Mouse (Mus musculus) B cell, adult (primary cell): ENCODE measurements around the gene Olfr1393. TPM values are rescaled to one million over a fixed set of nuclear protein-coding genes. Genes with fewer than 3 reads are reported as not detected.

Experiments
- total RNA-seq: library from RNA; stranded (reverse); gene quantifications from 4 replicates; pipeline ENCODE4 v1.2.4, GENCODE M21; 2023; ENCODE audit not compliant: inconsistent age

Olfr1393 gene
- 0.61 to 1.9 TPM (median 1.0 TPM) in 4 replicates for total RNA-seq

DNA sequence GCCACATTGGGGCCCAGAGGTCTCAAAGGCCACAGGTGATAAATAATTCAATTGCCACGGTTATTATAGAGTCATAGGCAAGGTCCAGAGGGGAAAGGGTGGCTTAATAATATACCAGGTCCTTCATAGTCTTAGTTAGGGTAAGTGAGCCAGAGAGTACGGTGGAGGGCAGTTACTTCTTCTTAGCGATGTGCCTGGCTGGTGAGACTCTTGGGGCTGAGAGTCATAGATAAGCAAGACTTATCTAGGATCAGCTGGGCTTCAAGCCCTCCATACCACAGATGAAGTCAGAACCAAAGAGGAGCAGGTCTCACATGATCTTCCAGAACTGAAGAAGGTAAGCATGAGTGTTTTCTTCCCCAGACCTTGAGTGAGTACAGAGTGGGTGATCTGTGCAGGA, at the start of gene Olfr1393:
Olfr1393 (plus strand) TSS at position 83 of the 400 bp plus-strand sequence.

DNA sequence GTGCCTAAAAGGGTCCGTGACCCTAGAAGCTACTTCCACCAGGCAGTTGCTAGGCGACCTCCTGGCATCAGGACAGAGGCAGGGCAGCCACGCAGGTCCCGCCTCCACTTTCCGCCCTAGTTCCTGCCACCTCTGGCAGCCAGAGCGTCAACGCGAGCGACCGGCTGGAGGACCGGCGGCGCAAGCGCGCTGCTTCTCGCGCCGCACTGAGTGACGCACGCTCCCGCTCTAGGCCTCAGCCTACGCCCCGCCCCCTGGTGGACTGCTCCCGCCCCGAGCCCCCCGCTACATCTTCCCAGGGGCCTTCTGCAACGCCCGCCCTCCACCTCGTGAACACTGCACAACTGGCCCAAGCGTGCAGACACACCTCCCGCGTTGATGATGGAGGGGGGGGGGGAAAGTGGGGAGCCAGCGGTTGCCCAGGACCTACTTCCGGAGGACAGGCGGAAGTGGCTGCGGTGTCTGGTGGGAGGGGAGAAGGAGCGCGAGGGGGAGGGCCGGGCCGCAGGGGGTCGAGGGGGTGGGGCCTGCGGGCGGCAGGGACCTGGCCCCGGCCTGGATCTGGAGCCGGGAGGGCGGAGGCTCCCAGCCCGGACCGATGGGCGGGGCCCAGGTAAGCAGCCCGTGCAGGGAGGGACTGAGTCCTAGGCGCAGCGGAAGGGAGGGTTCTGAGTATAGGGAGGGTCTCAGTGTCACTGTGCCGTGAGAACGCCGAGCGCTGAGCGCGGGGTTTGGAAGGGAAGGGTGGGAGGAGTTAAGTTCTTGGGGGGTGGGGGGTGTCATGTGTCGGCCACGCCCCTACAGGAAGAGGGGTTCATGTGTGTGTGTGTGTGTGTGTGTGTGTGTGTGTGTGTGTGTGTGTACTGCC, 34.1 kb upstream of the Olfr1393 start, which contains the start of gene Mgat1:
Mgat1 (plus strand) TSS at position 465 of the 868 bp plus-strand sequence.

DNA sequence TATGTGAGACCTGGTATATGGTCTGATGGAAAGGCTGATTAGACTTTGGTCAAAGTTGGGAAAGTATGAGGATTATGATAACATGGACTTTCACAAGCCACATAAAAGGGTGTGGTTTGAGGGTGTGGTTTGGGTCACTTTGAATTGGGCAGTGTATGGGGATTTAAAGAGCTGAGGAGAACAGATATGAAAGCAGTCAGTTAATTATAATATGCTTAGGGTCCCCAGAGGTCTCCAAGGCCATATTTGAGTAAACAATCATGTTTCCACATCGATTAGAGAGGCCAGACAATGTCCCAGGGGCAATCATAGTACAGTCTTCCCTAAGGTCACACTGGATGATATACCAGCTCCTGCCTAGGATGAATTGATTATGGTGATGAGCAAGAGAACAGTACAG, 6.9 kb downstream of the Olfr1393 start, which contains the start of gene Olfr1392:
Olfr1392 (plus strand) TSS at position 301 of the 400 bp plus-strand sequence.

DNA sequence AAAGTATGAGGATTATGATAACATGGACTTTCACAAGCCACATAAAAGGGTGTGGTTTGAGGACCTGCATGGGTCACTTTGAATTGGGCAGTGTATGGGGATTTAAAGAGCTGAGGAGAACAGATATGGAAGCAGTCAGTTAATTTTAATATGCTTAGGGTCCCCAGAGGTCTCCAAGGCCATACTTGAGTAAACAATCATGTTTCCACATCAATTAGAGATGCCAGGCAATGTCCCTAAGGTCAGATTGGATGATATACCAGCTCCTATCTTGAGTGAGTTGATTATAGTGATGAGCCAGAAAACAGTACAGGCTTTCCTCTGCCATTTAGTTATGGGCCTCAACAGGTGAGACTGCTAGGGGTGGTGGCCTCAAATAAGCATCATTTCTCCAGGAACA, 26.3 kb downstream of the Olfr1393 start, which contains the start of gene Olfr10:
Olfr10 (plus strand) TSS at position 301 of the 400 bp plus-strand sequence.

DNA sequence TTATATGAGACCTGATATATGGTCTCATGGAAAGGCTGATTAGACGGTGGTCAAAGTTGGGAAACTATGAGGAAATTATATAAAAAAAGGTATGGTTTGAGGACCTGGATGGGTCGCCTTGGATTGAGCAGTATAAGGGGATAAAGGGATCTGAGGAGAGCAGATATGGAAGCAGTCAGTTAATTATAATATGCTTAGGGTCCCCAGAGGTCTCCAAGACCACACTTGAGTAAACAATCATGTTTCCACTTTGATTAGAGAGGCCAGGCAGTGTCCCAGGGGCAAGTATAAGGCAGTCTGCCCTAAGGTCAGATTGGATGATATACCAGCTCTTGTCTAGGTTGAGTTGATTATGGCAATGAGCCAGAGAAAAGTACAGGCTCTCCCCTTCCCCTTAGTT, 44.3 kb downstream of the Olfr1393 start, which contains the start of gene Olfr1391:
Olfr1391 (plus strand) TSS at position 301 of the 400 bp plus-strand sequence.

Other genes starting within 250 kb of the Olfr1393 start
- gene 9930111J21Rik2, start 227.1 kb upstream of the Olfr1393 start, total RNA-seq: 102 to 129 TPM (median 125 TPM) in 4 replicates
- gene Tgtp2, start 214.1 kb upstream of the Olfr1393 start, total RNA-seq: 2.7 to 6.9 TPM (median 4.7 TPM) in 4 replicates
- gene Ifi47, start 201.7 kb upstream of the Olfr1393 start, total RNA-seq: 34.5 to 48.6 TPM (median 39.6 TPM) in 4 replicates
- gene Olfr1396, start 163.4 kb upstream of the Olfr1393 start, total RNA-seq: not detected in 4 replicates
- gene Olfr1395, start 136.0 kb upstream of the Olfr1393 start, total RNA-seq: not detected in 4 replicates
- gene Olfr1394, start 123.9 kb upstream of the Olfr1393 start, total RNA-seq: not detected in 4 replicates
- gene Btnl9, start 91.1 kb upstream of the Olfr1393 start, total RNA-seq: not detected in 4 replicates
- 121 to 156 TPM (median 142 TPM) in 4 replicates for gene Zfp62, start 75.0 kb upstream of the Olfr1393 start, total RNA-seq
- gene Mgat1, start 34.1 kb upstream of the Olfr1393 start, total RNA-seq: 158 to 182 TPM (median 172 TPM) in 4 replicates
- 0.30 to 0.51 TPM in 2 of 4 replicates, not detected in the others for gene Olfr1392, start 7.0 kb downstream of the Olfr1393 start, total RNA-seq
- not detected in 4 replicates for gene Olfr10, start 26.4 kb downstream of the Olfr1393 start, total RNA-seq
- gene Olfr1391, start 44.4 kb downstream of the Olfr1393 start, total RNA-seq: not detected in 4 replicates
- not detected in 4 replicates for gene Olfr1390, start 56.9 kb downstream of the Olfr1393 start, total RNA-seq
- not detected in 4 replicates for gene Olfr1389, start 144.8 kb downstream of the Olfr1393 start, total RNA-seq
- 0.33 to 0.78 TPM (median 0.70 TPM) in 4 replicates for gene Olfr1388, start 158.3 kb downstream of the Olfr1393 start, total RNA-seq
- not detected in 4 replicates for gene Olfr1387, start 177.0 kb downstream of the Olfr1393 start, total RNA-seq
- not detected in 4 replicates for gene Olfr1386, start 186.7 kb downstream of the Olfr1393 start, total RNA-seq
- gene Olfr1385, start 210.8 kb downstream of the Olfr1393 start, total RNA-seq: 0.27 TPM in 1 of 4 replicates, not detected in the others
- not detected in 4 replicates for gene Olfr1384, start 228.4 kb downstream of the Olfr1393 start, total RNA-seq
- not detected in 4 replicates for gene Olfr1383, start 241.3 kb downstream of the Olfr1393 start, total RNA-seq
- not detected in 4 replicates for gene Olfr1382, start 249.9 kb downstream of the Olfr1393 start, total RNA-seq